Mouse (Mus musculus) adrenal gland, adult (tissue): ENCODE measurements at regions not wholly inside any gene's neighbourhood (a gene's known extent, or its start where the extent isn't known, plus 50 kb on each side); places are given as distances from the start of the nearest gene placed in this dataset.
"Not testable (repeated sequence)": the region's sequence is repeated elsewhere in the genome, so short reads cannot be mapped to it uniquely, and the experiment has no call there.

ENCODE experiments used
- DNase-seq, 2 experiments: peaks; one replicate each; pipeline ENCODE4 v3.0.0; 2022 to 2023; ENCODE audit warnings: low spot score in 1 of 2; ENCODE audit not compliant: inconsistent age in 2 of 2

DNA sequence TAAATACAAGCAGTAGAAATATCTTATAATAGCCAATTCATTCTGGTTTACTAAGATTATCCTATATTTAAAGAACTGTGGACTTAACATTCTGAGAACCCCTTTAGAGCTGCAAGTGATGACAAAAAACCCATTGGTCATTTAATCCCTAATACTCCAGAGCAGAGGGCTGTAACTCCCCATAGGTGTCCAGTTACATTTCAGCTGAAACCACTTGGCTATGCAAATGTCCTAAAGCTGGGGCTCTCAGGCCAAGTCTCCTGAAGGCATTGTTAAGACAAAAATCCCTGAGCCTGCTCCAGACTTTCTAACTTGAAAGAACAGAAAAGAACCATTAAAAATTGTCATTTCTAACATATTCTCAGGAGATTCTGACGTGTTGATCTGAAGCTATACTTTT lies 209.1 kb upstream of the Gap43 start:
- no peak for DNase-seq

DNA sequence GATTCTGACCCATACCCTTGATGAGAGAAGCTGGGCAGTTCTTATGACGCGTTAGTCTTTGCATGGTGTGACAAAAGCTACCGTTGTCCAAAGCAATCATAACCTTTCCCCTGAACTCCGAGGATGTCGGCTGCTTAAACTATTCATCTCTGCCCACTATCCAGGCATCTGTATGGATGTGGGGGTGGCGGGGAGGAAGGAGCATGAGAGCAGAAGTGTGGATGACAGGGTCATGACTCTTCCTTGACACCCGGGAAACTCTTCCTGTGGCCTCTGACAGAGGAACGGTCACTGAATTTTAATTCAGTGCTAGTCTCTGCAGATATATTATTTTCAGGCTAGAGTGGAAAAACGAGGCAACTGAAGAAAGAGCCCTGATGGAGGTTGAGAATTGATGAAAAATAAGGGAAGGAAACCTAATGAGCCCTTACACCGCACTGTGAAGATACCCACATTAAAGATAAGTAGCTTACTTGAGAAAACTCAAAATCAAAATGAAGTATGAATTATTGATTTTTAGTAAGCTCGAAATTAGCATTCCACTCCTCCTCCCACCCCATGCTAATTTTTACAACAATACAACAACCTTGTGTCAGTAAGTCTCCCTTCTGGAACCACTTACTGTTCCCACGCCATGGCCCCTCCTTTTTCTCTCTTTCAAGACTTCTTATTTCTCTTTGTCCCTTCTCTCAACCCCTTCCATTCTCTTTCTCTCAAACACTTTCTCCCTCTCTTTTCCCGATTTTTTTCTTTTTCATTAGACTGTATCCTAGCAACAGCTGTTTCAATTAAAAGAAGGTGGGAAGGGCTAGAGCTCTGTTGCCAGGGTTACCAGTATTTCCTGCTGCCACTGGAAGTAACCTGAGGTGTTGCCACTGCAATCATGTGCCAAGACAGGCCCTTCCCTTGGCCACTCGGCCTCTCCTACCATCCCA lies 206.0 kb upstream of the Gap43 start:
- DNase-seq, result no peak

GRCm38 (mm10) chr16:42517321-42517720 lies 176.9 kb upstream of the Gap43 start:
- DNase-seq, result no peak

GRCm38 (mm10) chr16:42515929-42516328 lies 175.5 kb upstream of the Gap43 start:
- DNase-seq, result no peak

DNA sequence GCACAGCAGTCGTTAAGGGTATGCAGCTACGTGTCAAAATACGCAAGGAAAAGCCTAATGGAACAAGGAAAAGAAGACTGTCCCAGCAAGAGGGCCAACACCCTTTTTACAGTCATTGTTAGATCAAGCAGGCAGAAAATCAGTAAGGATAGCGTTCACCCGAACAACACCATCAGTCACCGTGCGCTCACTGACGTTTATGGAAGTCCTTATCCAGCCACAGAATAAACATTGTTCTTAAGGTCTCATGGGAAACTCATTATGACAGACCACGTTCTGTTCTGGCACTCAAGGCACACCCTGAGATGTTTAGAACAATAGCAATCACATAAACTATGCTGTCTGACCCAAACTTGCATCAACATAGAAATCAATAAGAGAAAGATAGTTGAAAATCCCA lies 164.7 kb upstream of the Gap43 start:
- no peak for DNase-seq

- DNase-seq, result no peak
Measured at GRCm38 (mm10) chr16:42501713-42502112, 161.3 kb upstream of the Gap43 start.

DNA sequence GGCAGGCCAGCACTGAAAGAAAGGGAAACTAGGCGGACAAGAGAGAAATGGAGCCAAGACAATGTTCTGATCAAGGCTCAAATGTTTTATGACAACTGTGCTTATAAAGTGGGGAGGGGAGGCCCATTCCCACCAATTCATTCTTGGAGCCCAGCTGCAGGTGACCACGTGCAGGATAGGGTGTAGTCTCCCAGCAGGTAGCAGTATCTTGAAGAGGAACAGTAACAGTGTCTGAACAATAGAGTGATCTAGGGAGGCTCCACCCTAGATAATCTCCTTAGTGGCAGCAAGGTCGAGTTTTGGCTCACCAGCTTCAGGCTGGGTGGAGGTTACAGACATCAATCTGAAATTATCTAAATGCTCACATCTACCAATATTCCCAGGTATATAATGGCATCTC lies 160.7 kb upstream of the Gap43 start:
- DNase-seq, result not testable (repeated sequence)

- DNase-seq, result no peak
Measured at GRCm38 (mm10) chr16:42499514-42499913, 159.1 kb upstream of the Gap43 start.

GRCm38 (mm10) chr16:42498368-42498767 lies 157.9 kb upstream of the Gap43 start:
- DNase-seq, result no peak

DNA sequence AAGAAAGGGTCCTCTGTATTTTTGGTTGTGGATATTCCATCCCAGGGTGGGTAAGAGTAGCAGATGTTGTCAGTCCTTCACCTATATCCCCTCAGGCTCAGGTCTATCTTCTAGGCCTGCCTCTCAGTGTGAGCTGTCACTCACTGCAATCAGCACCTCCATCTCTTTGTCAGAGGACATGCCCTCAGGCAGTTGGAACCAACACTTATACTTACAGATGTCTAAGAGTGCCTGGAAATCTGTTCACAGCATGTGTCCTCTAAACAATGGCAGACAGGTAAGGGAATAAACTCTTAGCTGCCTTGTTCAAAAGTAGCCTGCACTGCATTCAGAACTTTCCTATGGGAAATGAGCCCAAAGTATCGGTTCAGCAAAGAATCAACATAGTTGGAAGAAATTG lies 153.1 kb upstream of the Gap43 start:
- no peak for DNase-seq

DNA sequence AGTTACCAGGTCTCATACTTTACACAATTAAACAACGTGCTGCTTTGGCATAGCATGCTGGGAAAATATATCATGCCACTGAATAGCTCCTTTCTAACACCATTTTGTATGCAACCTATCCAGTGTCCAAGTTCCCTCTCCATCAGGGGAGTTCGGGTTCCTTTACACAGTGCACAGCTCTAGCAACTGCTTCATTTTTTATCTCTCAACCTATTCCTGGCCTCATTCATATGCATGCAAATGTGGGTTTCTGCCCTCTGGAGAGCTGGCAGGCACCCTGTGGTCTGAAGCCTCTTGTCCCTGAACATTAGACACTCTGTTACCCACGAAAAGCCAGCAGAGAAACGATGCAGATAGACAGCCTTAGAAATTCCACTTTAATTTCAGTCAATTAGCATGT lies 148.3 kb upstream of the Gap43 start:
- no peak for DNase-seq

- DNase-seq, result no peak
Measured at GRCm38 (mm10) chr16:42479978-42480377, 139.5 kb upstream of the Gap43 start.

GRCm38 (mm10) chr16:42466976-42467375 lies 126.5 kb upstream of the Gap43 start:
- DNase-seq, result no peak

- DNase-seq, result no peak
Measured at GRCm38 (mm10) chr16:42456335-42456984, 116.0 kb upstream of the Gap43 start.

GRCm38 (mm10) chr16:42453338-42453737 lies 112.9 kb upstream of the Gap43 start:
- no peak for DNase-seq

DNA sequence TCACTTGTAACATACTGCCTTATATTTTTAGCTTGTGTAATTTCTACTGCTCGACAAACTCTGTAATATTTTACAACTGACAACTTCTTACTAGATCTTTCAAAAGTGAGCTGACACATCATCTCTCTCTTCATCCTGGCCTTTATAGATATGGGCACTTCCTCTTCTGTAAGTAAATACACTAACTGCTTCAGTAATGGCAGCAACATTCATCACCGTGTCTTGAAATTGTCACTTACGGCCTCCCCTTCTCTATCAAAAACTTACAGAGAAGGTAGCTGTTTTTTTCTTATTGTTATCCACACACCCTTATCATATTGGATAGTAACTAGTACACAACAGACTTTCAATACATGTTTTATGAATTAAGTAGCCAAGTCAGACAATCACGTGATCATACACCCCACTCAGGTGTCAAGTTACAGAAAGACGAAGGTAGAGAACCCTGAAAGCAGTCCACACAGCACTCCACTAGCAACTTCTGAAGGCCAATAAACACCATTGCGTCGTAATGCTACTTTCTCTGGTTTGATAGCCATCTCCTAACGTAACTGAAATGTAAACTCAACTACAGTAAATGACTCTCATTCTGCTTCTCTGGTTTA lies 109.5 kb upstream of the Gap43 start:
- DNase-seq, result no peak

DNA sequence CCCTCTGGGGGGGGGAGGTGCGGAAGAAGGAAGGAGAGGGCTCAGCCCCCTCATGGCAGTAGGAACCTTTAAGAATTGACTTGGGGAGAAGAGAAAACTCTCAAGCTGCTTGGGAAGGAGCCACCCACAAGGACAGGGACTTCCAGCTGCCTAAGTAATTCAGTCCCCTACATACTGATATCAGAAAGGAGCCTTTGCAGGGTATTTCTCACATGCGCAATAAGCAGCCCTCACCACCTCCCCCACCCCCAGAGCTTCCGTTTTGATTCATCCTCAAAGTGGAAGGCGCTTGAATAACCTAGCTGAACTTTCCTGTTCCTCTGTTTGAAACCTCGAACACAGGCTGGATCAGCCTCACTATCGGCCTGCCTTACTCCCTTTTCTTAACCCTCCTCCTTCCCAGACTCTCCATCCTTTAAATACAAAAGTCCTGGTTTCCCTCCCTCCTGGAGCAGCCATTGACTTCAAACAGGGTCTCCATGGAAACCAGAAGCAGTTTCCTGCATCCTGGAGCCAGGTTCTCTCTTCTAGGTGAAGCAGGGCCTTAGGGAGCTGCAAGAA lies 104.5 kb upstream of the Gap43 start:
- no peak for DNase-seq

DNA sequence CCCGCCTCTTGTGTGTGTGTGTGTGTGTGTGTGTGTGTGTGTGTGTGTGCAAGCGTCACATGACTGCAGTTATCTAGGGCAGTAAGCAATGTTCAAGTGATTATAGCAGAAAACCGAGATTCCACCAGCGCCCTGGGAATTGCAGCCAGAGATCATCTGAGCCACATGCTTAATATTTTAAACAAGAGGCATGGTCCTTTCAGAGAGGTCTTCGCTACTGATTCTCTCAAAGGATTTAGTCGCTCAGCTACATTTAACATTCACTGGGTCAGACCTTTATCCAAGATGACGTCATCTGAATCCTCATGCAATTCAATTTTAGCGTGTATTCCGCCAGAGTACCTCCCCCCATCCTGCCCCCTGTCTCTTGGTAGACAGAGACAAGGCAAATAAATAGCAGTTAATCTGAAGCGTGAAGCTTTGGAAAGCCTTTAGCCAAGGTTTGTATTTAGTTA lies 104.0 kb upstream of the Gap43 start:
- no peak for DNase-seq

DNA sequence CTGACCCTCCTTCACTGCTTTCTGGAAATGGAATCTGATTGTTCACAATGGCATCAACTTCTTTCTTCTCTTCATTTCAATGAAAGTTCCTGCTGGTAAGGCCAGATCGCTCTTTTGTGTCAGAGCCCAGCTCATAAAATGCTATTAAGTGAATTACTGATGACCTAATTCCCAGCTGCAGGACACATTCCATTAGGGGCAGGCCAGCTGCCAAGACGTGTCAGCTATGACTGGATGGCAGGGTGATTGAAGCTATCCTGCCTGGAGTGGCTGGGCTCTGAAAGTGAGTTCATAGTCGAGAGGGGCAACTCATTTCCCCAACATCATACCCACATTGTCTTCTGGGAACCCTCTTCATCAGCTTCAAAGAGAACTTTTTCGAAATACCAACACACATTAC lies 100.4 kb upstream of the Gap43 start:
- peak in 1 of 2 experiments; percentile 21 for DNase-seq

GRCm38 (mm10) chr16:42431529-42431928 lies 91.1 kb upstream of the Gap43 start:
- DNase-seq, result no peak

DNA sequence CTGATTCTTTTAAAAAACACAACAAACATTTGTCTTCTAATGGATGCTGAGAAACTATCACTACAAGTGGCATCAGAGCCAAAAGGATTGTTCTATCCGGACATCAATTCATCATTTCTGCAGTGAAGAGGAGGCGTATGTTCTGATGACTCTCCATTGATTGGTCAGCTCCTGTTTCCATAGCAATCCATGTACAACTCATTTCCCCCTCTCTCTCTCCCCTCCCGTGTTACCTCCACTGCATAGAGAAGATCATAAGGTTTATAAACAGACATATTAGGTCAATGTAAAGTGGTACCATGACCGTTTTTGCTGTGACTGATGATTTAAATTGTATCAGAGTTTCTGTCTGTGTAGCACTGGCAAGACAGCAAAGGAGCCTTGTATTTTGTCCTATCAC lies 76.2 kb upstream of the Gap43 start:
- no peak for DNase-seq

DNA sequence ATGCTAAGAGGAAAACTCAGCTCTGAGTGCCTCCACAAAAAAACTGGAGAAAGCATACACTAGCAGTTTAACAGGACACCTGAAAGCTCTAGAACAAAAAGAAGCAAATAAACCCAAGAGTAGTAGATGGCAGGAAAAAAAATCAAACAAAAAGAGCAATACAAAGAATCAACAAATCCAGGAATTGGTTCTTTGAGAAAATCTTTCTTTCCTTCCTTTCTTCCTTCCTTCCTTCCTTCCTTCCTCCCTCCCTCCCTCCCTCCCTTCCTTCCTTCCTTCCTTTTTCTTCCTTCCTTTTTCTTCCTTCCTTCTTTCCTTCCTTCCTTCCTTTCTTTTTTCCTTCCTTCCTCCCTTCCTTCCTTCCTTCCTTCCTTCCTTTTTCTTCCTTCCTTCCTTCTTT lies 71.6 kb upstream of the Gap43 start:
- not testable (repeated sequence) for DNase-seq
